ENCODE assay signal across 20 mouse cellular contexts in genomic region chr4:52461321-52461720, GRCm38 (mm10). TPM values are rescaled to one million over a fixed set of nuclear protein-coding genes. Genes with fewer than 3 reads are reported as not detected.
DNase-seq lines count a peak whose midpoint lies in the region; ATAC-seq and TF ChIP-seq lines count a peak whose summit lies in the region.
"Had no signal": no experiment of that assay in that cellular context is flagged by ENCODE, and none has a peak within 500 bp of the region (broad histone marks: within the 10 kb centered on the region; RNA-seq: fewer than 3 reads in every experiment).

No protein-coding gene starts in this region.

- H3K36me3 ChIP-seq in forebrain, postnatal 0 days (ENCODE audit: insufficient read depth) = 0 out of 2 replicates have a peak, but pooled peaks cover 3% of the 10 kb centered on the region
- peaks cover 100% of the 10 kb centered on the region for H3K36me3 ChIP-seq in forebrain, embryonic 10.5 days (replicated peaks)
- H3K36me3 ChIP-seq in liver, embryonic 12.5 days = peaks cover 90% of the 10 kb centered on the region
- peaks cover 7% of the 10 kb centered on the region for H3K36me3 ChIP-seq in forebrain, embryonic 16.5 days (ENCODE audit: control insufficient read depth, insufficient read depth)

- no peaks in the 10 kb centered on the region for H3K9me3 ChIP-seq in forebrain, postnatal 0 days (ENCODE audit: low read length)
- peaks cover 4% of the 10 kb centered on the region; the same call in 1 of the 2 replicates for H3K9me3 ChIP-seq in forebrain, embryonic 10.5 days
- no peaks in the 10 kb centered on the region for H3K9me3 ChIP-seq in liver, embryonic 12.5 days (replicated peaks)
- H3K9me3 ChIP-seq in forebrain, embryonic 16.5 days (ENCODE audit: control insufficient read depth, low read length) = 0 out of 2 replicates have a peak, but pooled peaks cover 2% of the 10 kb centered on the region
- H3K9me3 ChIP-seq: limb, embryonic 15.5 days; lung, embryonic 15.5 days; neural tube, embryonic 15.5 days had no signal

- WGBS in forebrain, postnatal 0 days = 83% methylated on average over 5 of the region's 5 CpGs
- 94% methylated on average over 5 of the region's 5 CpGs for WGBS in forebrain, embryonic 10.5 days
- WGBS in liver, embryonic 12.5 days (ENCODE audit: insufficient replicate concordance) = 93% methylated on average over 5 of the region's 5 CpGs
- 83% methylated on average over 5 of the region's 5 CpGs for WGBS in forebrain, embryonic 16.5 days

- intact Hi-C loops in left cerebral cortex, postnatal 10 days (cut with DNase I) = no loop called here

- H3K27ac ChIP-seq in forebrain, postnatal 0 days (ENCODE audit: low read depth, low read length) = no peak overlapping the region
- no peak overlapping the region for H3K27ac ChIP-seq in forebrain, embryonic 10.5 days
- H3K27ac ChIP-seq in liver, embryonic 12.5 days = no peak overlapping the region
- no peak overlapping the region for H3K27ac ChIP-seq in forebrain, embryonic 16.5 days (ENCODE audit: low read length)
- H3K27ac ChIP-seq: gastrocnemius, adult 2 months; limb, embryonic 15.5 days; lung, embryonic 15.5 days; neural tube, embryonic 15.5 days had no signal

- no peaks in the 10 kb centered on the region for H3K27me3 ChIP-seq in forebrain, postnatal 0 days (ENCODE audit: insufficient read depth, low read length)
- no peaks in the 10 kb centered on the region for H3K27me3 ChIP-seq in forebrain, embryonic 10.5 days (ENCODE audit: poor library complexity, severe bottlenecking)
- no peaks in the 10 kb centered on the region for H3K27me3 ChIP-seq in liver, embryonic 12.5 days (replicated peaks)
- H3K27me3 ChIP-seq in forebrain, embryonic 16.5 days (replicated peaks; ENCODE audit: control insufficient read depth, insufficient read depth, low read length) = no peaks in the 10 kb centered on the region
- H3K27me3 ChIP-seq: limb, embryonic 15.5 days; lung, embryonic 15.5 days; neural tube, embryonic 15.5 days had no signal

- H3K4me3 ChIP-seq in forebrain, postnatal 0 days (ENCODE audit: low read depth, low read length) = no peak overlapping the region
- no peak overlapping the region for H3K4me3 ChIP-seq in forebrain, embryonic 10.5 days
- H3K4me3 ChIP-seq in liver, embryonic 12.5 days = no peak overlapping the region
- no peak overlapping the region for H3K4me3 ChIP-seq in forebrain, embryonic 16.5 days (replicated peaks; ENCODE audit: low read length)
- H3K4me3 ChIP-seq: gastrocnemius, adult 2 months; limb, embryonic 15.5 days; lung, embryonic 15.5 days; neural tube, embryonic 15.5 days had no signal

- ATAC-seq in forebrain, postnatal 0 days = no peak
- no peak for ATAC-seq in liver, embryonic 12.5 days
- ATAC-seq in forebrain, embryonic 16.5 days = no peak
- ATAC-seq: inflammation-experienced regulatory T-cells, adult 6 months had no signal

- H3K4me2 ChIP-seq in forebrain, postnatal 0 days (ENCODE audit: low read depth) = no peak overlapping the region
- no peak overlapping the region for H3K4me2 ChIP-seq in liver, embryonic 12.5 days
- no peak overlapping the region for H3K4me2 ChIP-seq in forebrain, embryonic 16.5 days (ENCODE audit: low read length)
- H3K4me2 ChIP-seq: heart, embryonic 11.5 days; limb, embryonic 15.5 days; lung, embryonic 15.5 days; neural tube, embryonic 15.5 days had no signal

- peak; percentile 1 for DNase-seq in forebrain, postnatal 0 days
- DNase-seq in forebrain, embryonic 10.5 days (ENCODE audit: extremely low spot score, low spot score) = no peak
- peak; percentile 65 to 73 for DNase-seq in layer of hippocampus, adult 8-10 months (ENCODE audit: low spot score in 2 of 2)
- peak; percentile 19 to 67 for DNase-seq in left cerebral cortex, postnatal 10 days (ENCODE audit: extremely low spot score in 1 of 2, low spot score in 2 of 2)
- peak; percentile 50 for DNase-seq in right cerebral cortex, postnatal 25 days
- no peak for DNase-seq in testis, postnatal 10 days (ENCODE audit: low spot score)
- DNase-seq: adrenal gland, adult 2 months; cerebellum, adult 9-10 months; gastrocnemius, adult 2 months; kidney, postnatal 14 days had no signal

- no peaks in the 10 kb centered on the region for H3K4me1 ChIP-seq in forebrain, postnatal 0 days (ENCODE audit: insufficient read depth)
- no peaks in the 10 kb centered on the region for H3K4me1 ChIP-seq in forebrain, embryonic 10.5 days
- no peaks in the 10 kb centered on the region for H3K4me1 ChIP-seq in liver, embryonic 12.5 days
- no peaks in the 10 kb centered on the region for H3K4me1 ChIP-seq in forebrain, embryonic 16.5 days (replicated peaks; ENCODE audit: control insufficient read depth, insufficient read depth, low read length)
- H3K4me1 ChIP-seq: limb, embryonic 15.5 days; lung, embryonic 15.5 days; neural tube, embryonic 15.5 days had no signal

- no peak for TF ChIP-seq CTCF in forebrain, postnatal 0 days (IDR thresholded peaks at IDR 0.05; ENCODE audit: low read depth)

- no peak overlapping the region for H3K9ac ChIP-seq in forebrain, postnatal 0 days
- no peak overlapping the region for H3K9ac ChIP-seq in liver, embryonic 12.5 days
- no peak overlapping the region for H3K9ac ChIP-seq in forebrain, embryonic 16.5 days (replicated peaks; ENCODE audit: low read depth, low read length)
- H3K9ac ChIP-seq: limb, embryonic 15.5 days; lung, embryonic 15.5 days; neural tube, embryonic 15.5 days had no signal

RNA-seq across cellular contexts. Expression of gene Smc2, which starts 22.3 kb away (rescaled TPM):
- 11.1 and 13.3 TPM in 2 replicates for total RNA-seq in forebrain, postnatal 0 days (2014; rRNA removed)
- polyA plus RNA-seq in forebrain, postnatal 0 days (2015; fragmentation: Nextera tagmentation; extraction: Ambion mirVana) = 36.9 and 44.1 TPM in 2 replicates
- polyA plus RNA-seq in forebrain, embryonic 10.5 days (2016; fragmentation: Nextera tagmentation; extraction: Ambion mirVana) = 219 and 234 TPM in 2 replicates
- total RNA-seq in layer of hippocampus, adult 8-10 months (2022) = 10 to 100 TPM; 10.1 to 13.8 (median 11.1) TPM
- 1 to 10 TPM; 7.1 to 8.6 TPM for total RNA-seq in left cerebral cortex, postnatal 10 days (2021)
- polyA plus RNA-seq in liver, embryonic 12.5 days (2016; fragmentation: Nextera tagmentation; extraction: Ambion mirVana) = 204 and 226 TPM in 2 replicates
- 86.3 and 101 TPM in 2 replicates for polyA plus RNA-seq in forebrain, embryonic 16.5 days (2015; fragmentation: Nextera tagmentation; extraction: Ambion mirVana)

RNA-seq across cellular contexts. Expression of gene Vma21-ps, which starts 35.7 kb away (rescaled TPM):
- total RNA-seq in forebrain, postnatal 0 days (2014; rRNA removed) = not detected in 2 replicates
- polyA plus RNA-seq in forebrain, postnatal 0 days (2015; fragmentation: Nextera tagmentation; extraction: Ambion mirVana) = not detected in 2 replicates
- not detected in 2 replicates for polyA plus RNA-seq in forebrain, embryonic 10.5 days (2016; fragmentation: Nextera tagmentation; extraction: Ambion mirVana)
- not detected for total RNA-seq in layer of hippocampus, adult 8-10 months (2022)
- not detected for total RNA-seq in left cerebral cortex, postnatal 10 days (2021)
- polyA plus RNA-seq in liver, embryonic 12.5 days (2016; fragmentation: Nextera tagmentation; extraction: Ambion mirVana) = not detected in 2 replicates
- polyA plus RNA-seq in forebrain, embryonic 16.5 days (2015; fragmentation: Nextera tagmentation; extraction: Ambion mirVana) = 1.1 and 2.2 TPM in 2 replicates
- total RNA-seq: adrenal gland, adult 2 months; gastrocnemius, adult 2 months; hematopoietic stem cell, adult 5-6 weeks; megakaryocyte, adult 5-6 weeks; monocyte, adult 5-6 weeks had no signal
- polyA plus RNA-seq: adrenal gland, adult 2 months; heart, embryonic 11.5 days; inflammation-experienced regulatory T-cells, adult 6 months; limb, embryonic 15.5 days had no signal

Comparison
In these comparisons a context has a peak if more than half of its experiments do, and no peak if none do; other contexts are left out.
1. DNase-seq: peak in forebrain, postnatal 0 days (single experiment), layer of hippocampus, adult 8-10 months (2 of 2), left cerebral cortex, postnatal 10 days (2 of 2) and right cerebral cortex, postnatal 25 days (single experiment); none in forebrain, embryonic 10.5 days (single experiment) and testis, postnatal 10 days (single experiment).